Mouse (Mus musculus) thymus, postnatal 36 days (tissue): ENCODE measurements at regions not wholly inside any gene's neighbourhood (a gene's known extent, or its start where the extent isn't known, plus 50 kb on each side); places are given as distances from the start of the nearest gene placed in this dataset.

Experiments used
- DNase-seq, 2 experiments: peaks; one replicate each; pipeline ENCODE4 v3.0.0; 2022; ENCODE audit warnings: mixed read lengths in 2 of 2

DNA sequence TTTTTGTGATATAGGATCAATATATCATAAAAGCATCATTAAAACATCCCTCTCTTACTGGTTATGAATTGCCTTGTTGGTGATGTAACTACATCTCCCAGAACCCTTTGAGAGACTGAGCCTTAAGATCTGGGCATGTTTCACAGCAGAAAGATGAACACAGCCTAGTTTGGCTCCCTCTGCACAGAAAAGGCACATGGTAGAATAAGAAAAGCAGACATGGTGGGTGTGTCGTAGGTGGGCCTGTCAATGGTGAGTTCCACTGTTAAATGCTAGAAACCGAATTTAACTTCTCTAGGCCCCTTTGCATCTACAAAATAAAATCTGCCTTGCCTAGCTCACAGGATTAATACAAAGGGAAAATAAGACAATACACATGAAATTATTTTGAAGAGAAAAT lies 343.3 kb upstream of the Smarca2 start:
- no peak for DNase-seq

DNA sequence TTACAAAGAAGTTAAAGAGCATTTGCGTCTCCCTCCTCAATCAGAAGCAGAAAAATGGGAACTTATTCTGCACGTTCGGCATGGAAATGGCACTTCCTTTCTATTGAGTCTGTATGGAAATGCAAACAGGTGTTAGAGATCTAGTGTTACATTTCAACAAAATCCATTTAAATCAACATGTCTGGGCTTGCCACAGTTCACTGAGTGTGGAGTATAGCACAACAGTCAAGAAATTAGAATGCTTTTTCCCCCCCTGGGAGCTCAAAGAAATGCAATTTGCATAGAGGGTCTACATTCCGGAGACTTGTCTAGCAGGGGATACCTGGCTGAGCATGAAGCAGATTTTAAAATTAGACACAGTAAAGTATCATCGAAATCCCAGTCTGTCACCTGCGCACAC lies 308.5 kb upstream of the Smarca2 start:
- DNase-seq = no peak

DNA sequence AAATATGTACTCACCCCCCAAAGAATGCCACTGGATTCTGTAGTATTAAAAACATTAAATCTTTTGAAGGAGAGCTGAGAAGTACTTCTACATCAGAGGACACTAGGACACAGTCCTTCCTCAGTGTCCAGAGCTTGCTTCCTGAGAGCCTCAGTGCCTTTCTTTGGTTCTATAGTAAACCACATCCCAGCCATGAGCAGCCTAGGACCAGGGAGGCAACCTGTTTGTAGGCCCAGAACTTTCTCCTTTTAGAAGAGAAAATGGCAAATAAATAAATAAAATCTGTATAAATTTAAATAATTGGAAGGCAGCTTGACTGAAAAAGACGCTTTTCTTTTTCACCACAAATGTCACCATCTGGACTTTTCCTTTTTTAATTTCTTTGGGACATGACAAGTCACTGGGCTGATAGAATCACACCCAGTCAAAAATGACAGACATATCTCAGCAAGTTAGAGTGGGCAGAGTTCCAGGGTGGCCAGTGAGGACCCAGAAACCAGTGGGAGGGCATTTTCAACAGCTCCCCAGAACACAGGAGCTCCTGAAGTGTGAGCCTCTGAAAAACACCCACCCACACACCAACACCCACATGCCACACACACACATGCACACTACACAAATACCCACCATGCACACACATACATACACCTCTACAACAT lies 296.2 kb upstream of the Smarca2 start:
- no peak for DNase-seq

DNA sequence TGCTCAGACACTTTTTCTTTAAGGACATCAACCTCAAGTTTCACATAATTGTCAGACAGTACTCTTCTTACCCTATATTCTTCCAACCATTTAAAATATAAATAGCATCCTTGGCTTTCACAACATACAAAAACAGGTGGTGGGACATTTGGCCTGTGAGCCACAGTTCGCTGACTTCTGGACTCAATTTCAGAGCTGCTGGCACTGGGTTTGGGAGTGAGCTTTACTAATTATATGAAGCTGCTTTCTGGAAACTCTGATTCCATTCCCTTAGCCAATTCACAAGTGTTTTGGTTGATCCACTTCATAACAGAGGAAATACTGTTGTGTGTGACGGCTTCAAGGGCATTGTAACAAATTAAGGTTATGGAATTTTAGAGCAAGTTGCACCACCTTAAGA lies 285.9 kb upstream of the Smarca2 start:
- DNase-seq = no peak

GRCm38 (mm10) chr19:26323682-26324081 lies 281.2 kb upstream of the Smarca2 start:
- DNase-seq = no peak

DNA sequence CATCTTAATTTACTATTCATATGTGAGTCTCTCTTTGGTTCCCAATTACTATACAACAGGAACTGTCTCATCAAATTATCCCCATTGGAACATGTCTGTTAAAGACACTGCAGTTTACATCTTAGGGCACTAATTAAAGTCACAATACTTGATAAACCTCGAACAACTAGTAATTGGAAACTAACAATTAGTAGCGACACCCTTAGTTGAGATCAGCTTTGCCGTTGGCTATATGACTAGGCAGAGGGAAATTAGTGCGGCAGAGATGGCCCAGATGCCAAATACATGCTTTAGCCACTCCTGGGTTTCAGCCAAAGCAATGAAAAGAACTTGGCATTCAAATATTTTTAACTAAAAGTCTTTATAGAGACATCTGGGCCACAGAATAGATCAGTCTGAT lies 265.7 kb upstream of the Smarca2 start:
- DNase-seq = no peak

DNA sequence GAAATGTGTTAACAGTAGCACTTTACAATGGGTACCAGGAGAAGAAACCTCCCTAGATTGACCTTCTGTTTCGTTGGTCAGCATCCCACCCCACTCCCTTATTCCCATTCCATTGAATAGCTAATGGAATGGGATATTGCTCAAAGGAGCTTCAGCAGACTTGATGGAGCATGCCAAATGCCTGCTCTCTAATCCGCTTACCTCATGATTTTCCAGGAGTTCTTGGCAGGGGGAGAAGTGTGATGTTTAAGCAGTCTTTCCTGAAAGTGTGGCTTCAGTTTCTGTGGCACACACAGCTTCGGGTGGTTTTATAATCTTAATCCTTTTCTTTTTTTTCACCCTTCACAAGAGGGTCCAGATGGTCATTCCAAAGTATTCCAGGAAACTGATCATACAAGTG lies 264.7 kb upstream of the Smarca2 start:
- no peak for DNase-seq

GRCm38 (mm10) chr19:26355054-26355453 lies 249.8 kb upstream of the Smarca2 start:
- no peak for DNase-seq

GRCm38 (mm10) chr19:26383961-26384381 lies 220.9 kb upstream of the Smarca2 start:
- DNase-seq = no peak

GRCm38 (mm10) chr19:26386075-26386474 lies 218.8 kb upstream of the Smarca2 start:
- no peak for DNase-seq

- no peak for DNase-seq
These were observed 192.2 kb upstream of the Smarca2 start for GRCm38 (mm10) chr19:26412684-26413083.

- DNase-seq = no peak
These were observed 190.3 kb upstream of the Smarca2 start for GRCm38 (mm10) chr19:26414476-26415024.

- no peak for DNase-seq
These were observed 185.1 kb upstream of the Smarca2 start for GRCm38 (mm10) chr19:26419781-26420180.

GRCm38 (mm10) chr19:26439163-26439562 lies 165.7 kb upstream of the Smarca2 start:
- no peak for DNase-seq

DNA sequence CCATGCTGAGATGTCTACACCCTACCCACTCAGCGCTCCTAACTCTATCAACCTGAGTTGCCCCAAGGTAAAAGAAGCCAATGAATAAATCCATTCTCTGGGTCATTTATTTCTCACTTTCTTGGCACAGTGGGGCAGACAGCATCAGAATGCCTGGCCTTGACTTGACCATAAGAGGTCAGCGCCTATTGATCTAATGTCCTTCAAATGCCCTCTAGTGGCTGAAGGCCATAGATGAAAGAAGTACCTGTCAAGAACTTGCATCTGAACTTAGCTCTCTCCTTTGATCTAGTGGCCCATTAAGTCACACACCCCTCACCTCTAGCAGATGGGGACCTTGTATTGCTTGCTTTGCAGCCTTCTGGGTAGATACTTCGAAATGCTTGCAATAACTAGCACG lies 159.5 kb upstream of the Smarca2 start:
- no peak for DNase-seq

DNA sequence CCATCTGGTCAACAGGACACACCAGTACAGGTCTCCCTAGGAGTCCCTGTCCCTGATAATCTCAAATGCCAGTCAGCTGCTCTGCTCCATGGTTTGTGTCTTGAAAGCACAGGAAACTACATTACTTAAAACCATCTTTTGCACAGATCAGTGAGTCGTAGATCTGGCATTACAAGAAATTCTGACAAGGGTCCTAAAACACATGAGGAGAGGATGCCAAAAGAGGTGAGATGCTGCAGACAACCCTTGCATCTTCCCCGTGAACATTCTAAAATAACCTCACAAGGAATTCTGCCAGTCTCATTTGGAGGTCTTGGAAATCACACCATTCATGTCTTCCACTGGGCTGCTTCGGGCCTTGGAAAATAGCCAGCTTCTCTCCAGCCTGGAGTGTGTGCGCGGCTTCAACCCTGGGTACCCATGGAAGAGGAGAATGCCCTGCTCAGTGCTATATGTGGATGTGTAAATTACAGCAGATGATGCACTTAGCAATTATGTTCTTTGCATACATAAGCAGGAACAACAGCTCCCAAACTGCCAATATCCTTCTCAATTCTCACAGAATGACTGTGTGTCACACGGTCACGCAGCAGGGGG lies 157.3 kb upstream of the Smarca2 start:
- no peak for DNase-seq

DNA sequence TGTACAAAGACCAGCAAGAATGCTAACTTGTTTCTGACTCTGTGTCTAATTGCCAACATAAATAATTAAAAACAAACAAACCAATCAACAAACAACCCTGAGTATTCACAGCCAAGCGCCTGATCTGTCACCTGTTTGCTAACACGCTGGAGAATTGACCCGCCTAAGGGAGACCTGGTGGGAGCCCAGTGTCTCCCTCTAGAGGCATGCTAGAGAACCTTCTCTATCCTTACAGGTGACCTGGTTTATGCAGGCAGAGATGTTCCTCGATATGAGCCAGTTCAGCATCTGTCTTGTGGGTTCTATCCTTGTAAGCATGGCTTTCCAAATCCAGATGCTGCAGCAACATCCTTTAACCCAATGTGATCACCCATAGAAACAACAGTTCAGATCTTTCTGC lies 143.1 kb upstream of the Smarca2 start:
- no peak for DNase-seq

DNA sequence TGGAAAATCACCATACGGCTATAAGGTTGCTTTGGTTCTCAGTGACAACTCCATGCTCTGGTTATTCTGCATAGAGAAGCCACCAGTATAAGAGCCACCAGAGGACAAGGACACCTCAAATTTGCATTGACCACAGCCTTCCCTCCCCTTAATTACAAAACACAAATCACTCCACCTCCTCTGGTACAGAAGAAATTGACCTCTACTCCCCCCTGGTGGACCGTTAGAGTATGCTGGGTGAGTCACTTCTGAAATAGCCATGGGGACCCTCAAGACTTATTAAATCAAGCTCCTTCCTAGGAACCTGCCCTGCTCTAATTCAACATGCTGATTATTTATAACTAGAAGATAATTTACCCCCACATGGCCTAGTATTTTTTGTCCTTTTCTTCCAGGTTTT lies 139.6 kb upstream of the Smarca2 start:
- DNase-seq = no peak

GRCm38 (mm10) chr19:26466244-26466643 lies 138.6 kb upstream of the Smarca2 start:
- no peak for DNase-seq

- DNase-seq = no peak
These were observed 137.6 kb upstream of the Smarca2 start for GRCm38 (mm10) chr19:26467179-26467651.

DNA sequence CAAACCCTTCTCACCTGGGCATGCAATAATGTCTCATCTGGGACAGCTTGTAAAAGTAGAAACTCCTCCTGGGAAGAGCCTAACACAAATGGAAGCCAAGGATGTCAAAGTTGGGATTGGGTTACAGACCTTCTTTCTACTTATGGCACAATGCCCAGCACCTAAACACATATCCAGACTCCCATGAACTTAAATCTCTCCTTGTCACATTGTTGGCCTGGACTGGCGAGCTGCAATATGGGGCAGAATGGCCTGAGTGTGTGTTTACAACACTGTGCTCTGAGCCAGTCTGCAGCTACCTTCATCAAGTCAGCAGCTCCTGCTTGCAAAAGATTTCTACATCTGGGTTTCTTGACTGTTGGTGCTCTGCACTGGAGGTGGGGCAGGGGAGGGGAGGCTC lies 132.2 kb upstream of the Smarca2 start:
- no peak for DNase-seq

DNA sequence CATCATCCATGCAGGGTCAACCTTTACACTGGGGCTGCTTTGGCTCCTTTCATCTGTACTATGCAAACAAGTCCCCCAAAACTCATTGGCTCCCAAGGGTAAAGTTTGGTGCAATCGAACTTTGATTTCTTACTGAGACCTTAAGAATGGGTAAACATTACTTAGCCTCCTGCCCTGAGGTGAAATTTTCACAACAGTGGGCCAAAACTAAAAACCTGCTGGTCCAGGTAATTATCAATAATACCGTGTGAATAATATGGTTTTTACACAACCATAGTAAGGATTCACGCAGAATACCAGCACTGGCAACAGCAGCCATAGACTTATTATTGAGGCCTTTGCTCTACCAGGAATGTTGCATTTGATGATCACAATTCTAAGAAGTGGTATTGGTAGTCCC lies 131.6 kb upstream of the Smarca2 start:
- DNase-seq = no peak

DNA sequence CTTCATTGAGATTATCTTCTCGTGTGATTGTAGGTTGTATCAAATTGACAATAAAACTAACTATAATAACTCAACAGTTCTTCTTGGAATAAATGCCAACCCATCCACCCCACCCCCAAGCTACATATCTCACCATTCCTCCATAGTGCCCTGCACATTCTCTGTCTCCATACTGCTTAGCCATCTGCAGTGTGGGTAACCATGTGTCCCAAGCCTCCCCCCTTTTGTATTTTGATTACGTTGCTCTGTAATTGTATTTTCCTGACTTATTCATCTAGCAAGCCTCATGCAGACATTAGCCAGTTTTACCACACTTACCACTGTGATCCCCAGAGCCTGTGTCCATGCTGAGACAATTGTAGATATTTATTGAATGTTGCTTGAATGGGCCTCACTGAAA lies 129.7 kb upstream of the Smarca2 start:
- DNase-seq = no peak

- no peak for DNase-seq
These were observed 129.1 kb upstream of the Smarca2 start for GRCm38 (mm10) chr19:26475754-26476153.
